Mouse (Mus musculus) brain, embryonic 14.5 days (tissue): Measurements from ENCODE around the gene Cdc42ep3.

Experiments
- CTCF ChIP-seq: fragments of 200-500 bp; IDR thresholded peaks from 2 replicates; pipeline ENCODE4 v1.5.1; 2012; ENCODE audit warnings: inconsistent platforms, mild to moderate bottlenecking, moderate library complexity, borderline replicate concordance; ENCODE audit not compliant: insufficient read depth, insufficient read length; ENCODE audit errors: extremely low read depth
- POLR2A ChIP-seq: fragments of 200-500 bp; IDR thresholded peaks from 2 replicates; pipeline ENCODE4 v1.6.1; 2012; ENCODE audit warnings: mild to moderate bottlenecking, inconsistent platforms, borderline replicate concordance; ENCODE audit not compliant: poor library complexity, insufficient read depth, insufficient read length, severe bottlenecking; ENCODE audit errors: extremely low read depth

GRCm38 (mm10) chr17:79326868-79327376 is 28.0 kb downstream of the Cdc42ep3 start:
- TF ChIP-seq CTCF (no peak), POLR2A (no peak)
